Mouse (Mus musculus) heart, postnatal 0 days (tissue): ENCODE data around the gene Cyp4f13.

Experiments
- CTCF ChIP-seq: IDR thresholded peaks from 2 replicates; pipeline ENCODE4 v1.5.1; 2016; ENCODE audit warnings: antibody characterized with exemption, control low read depth, low read depth
- EP300 ChIP-seq: IDR thresholded peaks from 2 replicates; pipeline ENCODE4 v1.6.1; 2016; ENCODE audit warnings: antibody characterized with exemption, low read depth

DNA sequence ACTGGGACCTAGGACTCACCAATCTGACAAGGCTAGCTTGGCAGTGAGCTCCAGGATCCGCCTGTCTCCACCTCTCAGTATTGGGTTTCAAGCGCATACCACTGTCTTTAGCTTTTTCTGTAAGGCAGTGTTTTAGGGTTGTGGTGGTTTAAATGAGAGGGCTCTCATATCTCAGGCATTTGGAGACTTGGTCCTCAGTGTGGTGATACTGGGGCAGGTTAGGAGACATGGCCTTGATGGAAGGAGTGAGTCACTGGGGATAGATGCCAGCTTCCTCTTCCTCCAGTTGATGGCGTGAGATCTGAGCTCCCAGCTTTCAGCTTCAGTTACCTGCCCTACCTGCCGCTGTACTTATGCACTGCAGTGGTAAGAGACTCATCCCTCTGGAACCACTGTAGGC lies 7.4 kb downstream of the Cyp4f13 start:
- TF ChIP-seq CTCF, result no peak
- no peak for TF ChIP-seq EP300
